Mouse (Mus musculus) pancreas, adult 10 weeks (tissue): ENCODE results near the gene March2. TPM values are rescaled to one million over a fixed set of nuclear protein-coding genes. Genes with fewer than 3 reads are reported as not detected.

Experiments used
- polyA plus RNA-seq: library from polyadenylated mRNA; stranded (reverse); fragments of 350-450 nt; fragmentation: Illumina TruSeq; extraction: RNeasy Lipid Tissue Mini Kit (QIAGEN cat#74804); gene quantifications from one replicate; pipeline ENCODE4 v1.2.3, GENCODE M21; 2015; ENCODE audit warnings: low read depth, low replicate concordance; ENCODE audit not compliant: insufficient read depth

March2 gene
- 16.5 TPM for polyA plus RNA-seq

DNA sequence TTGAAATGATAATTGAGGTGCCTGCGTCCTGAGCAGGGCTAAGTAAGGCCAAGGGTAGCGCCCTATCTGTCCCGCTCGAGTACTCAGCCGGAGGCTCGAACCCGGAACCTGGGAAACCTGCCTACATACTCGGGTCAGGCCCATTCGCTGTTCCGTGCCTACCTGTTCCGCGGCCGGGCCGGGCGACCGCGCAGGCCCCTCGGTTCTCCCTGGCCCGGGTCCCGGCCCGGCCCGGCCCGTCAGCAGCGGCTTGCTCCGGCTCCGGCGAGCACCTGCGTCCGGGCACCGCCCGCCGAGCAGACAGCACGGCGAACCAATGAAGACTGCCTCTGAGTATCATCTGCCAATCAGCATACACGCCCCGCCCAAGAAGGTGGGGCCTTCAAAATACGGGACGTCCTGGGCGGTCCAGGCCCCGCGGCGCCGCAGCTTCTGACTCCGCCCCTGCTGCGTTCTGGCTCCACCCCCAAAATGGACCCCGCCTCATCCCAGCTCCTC is at the start of gene March2:
Gene March2, minus strand, starts transcription at position 287 of the 498 bp plus-strand sequence.

DNA sequence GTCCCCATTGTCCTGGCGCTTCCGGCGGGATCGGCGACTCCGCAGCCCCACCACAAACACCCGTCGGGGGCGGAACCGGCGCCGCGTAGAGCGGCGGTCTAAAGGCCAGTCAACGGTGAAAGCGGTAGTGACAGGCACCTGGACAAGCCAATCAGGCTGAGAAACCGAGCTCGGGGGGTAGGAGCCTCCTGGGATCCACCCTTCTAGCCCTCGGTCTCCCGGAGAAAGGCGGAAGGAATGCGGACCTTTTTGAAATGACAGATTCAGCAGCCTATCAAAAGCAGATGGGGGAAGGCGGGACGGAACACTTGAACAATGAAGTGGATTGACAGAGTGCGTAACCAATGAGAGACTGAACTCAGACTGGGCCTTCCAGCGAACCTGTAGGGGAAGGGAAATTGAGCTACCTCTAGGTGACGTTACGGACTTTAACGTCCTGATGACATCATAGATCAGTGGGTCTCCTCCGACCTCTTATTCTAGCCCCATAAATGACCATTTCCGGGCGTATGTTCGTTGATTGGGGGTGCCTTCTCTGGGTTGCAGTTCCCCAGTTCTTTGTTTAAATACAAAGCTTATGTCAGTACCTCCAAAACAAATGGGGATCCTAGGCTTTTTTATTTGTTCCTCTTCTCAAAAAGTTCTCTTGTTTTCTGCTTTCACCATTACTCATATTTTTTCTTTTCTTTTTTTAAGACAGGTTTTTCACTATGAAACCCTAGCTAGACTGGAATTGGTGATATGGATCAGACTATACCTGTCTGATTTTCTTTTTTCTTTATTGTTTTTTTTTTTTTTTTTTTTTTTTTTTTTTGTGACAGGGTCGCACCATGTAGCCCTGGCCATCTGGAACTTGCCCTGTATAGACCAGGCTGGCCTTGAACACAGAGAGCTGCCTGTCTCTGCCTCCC is 42.0 kb upstream of the March2 start, which contains the start of gene Rab11b:
Gene Rab11b, minus strand, starts transcription at position 276 of the 911 bp plus-strand sequence.

DNA sequence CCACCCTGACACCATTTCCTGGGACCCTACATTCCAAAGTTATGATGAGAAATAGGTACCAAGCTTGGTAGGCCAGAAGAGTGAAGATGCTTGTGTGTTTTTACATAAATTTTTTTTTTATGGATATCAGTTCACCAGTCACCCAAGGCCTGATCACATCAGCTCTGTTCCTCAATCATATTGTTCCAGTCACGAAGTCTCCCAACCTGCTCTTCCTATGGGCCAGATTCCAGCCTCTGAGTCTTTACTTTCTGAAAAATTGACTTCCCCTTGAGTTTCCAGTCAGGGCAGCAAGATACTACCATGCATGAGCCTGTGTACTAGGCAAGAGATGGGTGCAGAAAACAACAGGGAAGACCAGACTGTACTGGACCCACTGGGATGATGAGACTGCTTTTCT is 31.7 kb downstream of the March2 start, which contains the start of gene Hnrnpm:
Gene Hnrnpm, minus strand, starts transcription at position 101 of the 400 bp plus-strand sequence.

DNA sequence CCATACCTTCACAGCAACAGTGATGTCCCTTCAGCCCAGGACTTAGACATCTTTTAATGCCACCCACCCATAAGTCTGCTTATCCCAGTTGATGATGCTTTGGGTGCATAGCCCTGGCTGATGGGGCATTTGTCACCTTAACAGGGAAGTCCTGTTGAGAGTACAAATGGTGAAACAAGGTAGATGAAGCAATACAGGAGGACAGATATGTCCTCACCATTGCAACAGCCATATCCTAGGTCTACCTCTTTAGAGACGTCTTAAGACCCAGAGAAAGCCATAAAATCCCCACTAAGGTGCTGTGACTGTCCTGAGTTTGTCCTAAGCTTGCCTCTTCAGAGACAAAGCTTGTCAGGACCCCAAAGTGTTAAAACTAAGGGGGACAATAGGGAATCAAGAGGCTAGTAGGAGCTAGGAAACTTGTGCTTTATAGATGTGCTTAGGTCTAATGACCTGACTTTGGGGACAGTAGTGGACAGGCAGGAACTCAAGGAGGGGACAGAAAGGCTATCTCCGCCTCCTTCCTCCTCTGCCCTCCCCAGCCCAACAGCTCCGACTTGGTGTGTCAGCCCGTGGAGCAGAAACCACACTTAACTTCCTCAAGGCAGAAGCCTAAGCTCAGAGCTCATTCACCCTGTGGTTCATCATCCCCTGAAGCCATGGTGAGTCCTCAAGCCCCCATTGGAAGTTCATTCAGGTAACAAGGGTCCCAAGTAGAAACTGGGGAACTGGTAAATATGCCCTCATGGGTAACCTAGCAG is 80.8 kb downstream of the March2 start, which contains the start of gene Pram1:
Gene Pram1, plus strand, starts transcription at position 541 of the 761 bp plus-strand sequence.

Other genes starting within 250 kb of the March2 start
- gene Adamts10, start 194.5 kb downstream of the March2 start, polyA plus RNA-seq, result 19.4 TPM
- gene Myo1f, start 163.0 kb downstream of the March2 start, polyA plus RNA-seq, result 2.0 TPM
- gene Zfp414, start 89.6 kb downstream of the March2 start, polyA plus RNA-seq, result 9.2 TPM
- not detected for gene Pram1, start 80.6 kb downstream of the March2 start, polyA plus RNA-seq
- 32.3 TPM for gene Hnrnpm, start 31.8 kb downstream of the March2 start, polyA plus RNA-seq
- 23.5 TPM for gene Rab11b, start 41.9 kb upstream of the March2 start, polyA plus RNA-seq
- 6.9 TPM for gene Angptl4, start 63.2 kb upstream of the March2 start, polyA plus RNA-seq
- 38.1 TPM for gene Kank3, start 91.8 kb upstream of the March2 start, polyA plus RNA-seq
- 1,005 TPM for gene Rps28, start 105.9 kb upstream of the March2 start, polyA plus RNA-seq
- gene Ndufa7, start 105.9 kb upstream of the March2 start, polyA plus RNA-seq, result 92.9 TPM
- gene Cd320, start 124.4 kb upstream of the March2 start, polyA plus RNA-seq, result 11.7 TPM
- gene Gm7029, start 155.2 kb upstream of the March2 start, polyA plus RNA-seq, result not detected
- gene Kifc1, start 172.0 kb upstream of the March2 start, polyA plus RNA-seq, result 0.59 TPM
- not detected for gene Platr17, start 186.5 kb upstream of the March2 start, polyA plus RNA-seq
- gene Daxx, start 190.7 kb upstream of the March2 start, polyA plus RNA-seq, result 9.3 TPM
- 40.4 TPM for gene Tapbp, start 197.2 kb upstream of the March2 start, polyA plus RNA-seq
- 4.3 TPM for gene Zbtb22, start 197.2 kb upstream of the March2 start, polyA plus RNA-seq
- gene Rgl2, start 210.9 kb upstream of the March2 start, polyA plus RNA-seq, result 33.8 TPM
- 33.2 TPM for gene Pfdn6, start 221.7 kb upstream of the March2 start, polyA plus RNA-seq
- gene Wdr46, start 222.0 kb upstream of the March2 start, polyA plus RNA-seq, result 3.8 TPM
- gene B3galt4, start 232.8 kb upstream of the March2 start, polyA plus RNA-seq, result 2.8 TPM
- 12.3 TPM for gene Vps52, start 237.1 kb upstream of the March2 start, polyA plus RNA-seq
- gene Rps18, start 237.3 kb upstream of the March2 start, polyA plus RNA-seq, result 762 TPM